Mouse (Mus musculus): ENCODE results near the gene Zfand3. TPM values are rescaled to one million over a fixed set of nuclear protein-coding genes. Genes with fewer than 3 reads are reported as not detected.

The Zfand3 gene
- total and polyA plus RNA-seq, 3 experiments: 23.2 to 44.0 (median 23.5) TPM

DNA sequence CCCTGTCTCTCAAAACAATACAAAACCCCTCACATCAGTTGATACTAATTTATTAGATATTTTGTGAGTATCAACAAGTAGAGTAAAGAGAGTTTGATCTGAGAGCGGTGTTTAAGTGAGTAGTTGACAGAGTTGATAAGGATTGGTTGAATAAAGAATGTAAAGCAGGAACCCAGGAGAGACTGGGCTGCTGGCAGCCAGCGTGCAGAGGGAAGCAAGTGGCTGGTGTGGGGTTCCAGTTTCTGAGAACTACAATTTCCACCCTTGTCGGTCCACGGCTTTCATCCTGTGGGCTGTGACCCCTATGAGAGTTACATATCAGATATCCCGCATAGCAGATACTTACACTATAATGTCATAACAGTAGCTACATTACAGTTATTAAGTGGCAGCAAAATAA lies 158.4 kb downstream of the Zfand3 start:
- TF ChIP-seq NELFE (IDR thresholded peaks at IDR 0.05; ENCODE audit: low read depth, low read length) (no peak), ZNF384 (IDR thresholded peaks at IDR 0.05; ENCODE audit: low read depth, low read length) (no peak), MAZ (IDR thresholded peaks at IDR 0.05; ENCODE audit: low read depth, low read length) (no peak), RCOR1 (conservative IDR thresholded peaks at IDR 0.05; ENCODE audit: low read depth, low read length) (no peak), POLR2A (IDR thresholded peaks at IDR 0.05; ENCODE audit: low read depth, low read length) (no peak), HCFC1 (IDR thresholded peaks at IDR 0.05; ENCODE audit: low read depth, low read length) (no peak), BHLHE40 (IDR thresholded peaks at IDR 0.05; ENCODE audit: low read depth, low read length) (no peak), TBP (conservative IDR thresholded peaks at IDR 0.05; ENCODE audit: low read depth, low read length) (no peak)
- H3K79me2 ChIP-seq (replicated peaks; ENCODE audit: control insufficient read depth, extremely low read depth, insufficient read depth, poor library complexity, severe bottlenecking): no peaks in the 10 kb centered on the region; the same call in 1 of the 2 replicates
- dilution Hi-C loops (cut with MboI; ENCODE audit: extremely low pct_ligation_motif_present, extremely low pct_unique_long_range_greater_than_20kb, low sequenced_read_pairs): no loop called here
- in situ Hi-C loops (cut with MboI; ENCODE audit: low pct_ligation_motif_present, low pct_unique_long_range_greater_than_20kb, low sequenced_read_pairs): no loop called here
- H3K27me3 ChIP-seq (replicated peaks): no peaks in the 10 kb centered on the region
- no peaks in the 10 kb centered on the region for H3K9me3 ChIP-seq (replicated peaks; ENCODE audit: low read length)
- H3K27ac ChIP-seq (ENCODE audit: insufficient read depth, low read depth): no peak overlapping the region
- H3K4me1 ChIP-seq (ENCODE audit: control insufficient read depth in 1 of 2, insufficient read depth in 2 of 2): no peaks in the 10 kb centered on the region
- no peak overlapping the region for H3K9ac ChIP-seq (ENCODE audit: insufficient read depth, low read depth)
- no peak for DNase-seq (ENCODE audit: extremely low read depth)
- no peak overlapping the region for H3K4me2 ChIP-seq (ENCODE audit: insufficient read depth, low read depth, poor library complexity, severe bottlenecking)
- peaks cover 0 to 22% of the 10 kb centered on the region in 2 experiments for H3K36me3 ChIP-seq (replicated peaks in 1 of 2; ENCODE audit: control insufficient read depth in 1 of 2, insufficient read depth in 1 of 2, low read length in 1 of 2)
- H3K4me3 ChIP-seq (replicated peaks in 1 of 3; ENCODE audit: low read depth in 2 of 3, low read length in 2 of 3, poor library complexity in 1 of 3): no peak overlapping the region

- H3K4me1 ChIP-seq (ENCODE audit: control insufficient read depth in 1 of 2, insufficient read depth in 2 of 2): no peaks in the 10 kb centered on the region
- dilution Hi-C loops (cut with MboI; ENCODE audit: extremely low pct_ligation_motif_present, extremely low pct_unique_long_range_greater_than_20kb, low sequenced_read_pairs): no loop called here
These were observed 159.3 kb downstream of the Zfand3 start for GRCm38 (mm10) chr17:30163793-30164192.

DNA sequence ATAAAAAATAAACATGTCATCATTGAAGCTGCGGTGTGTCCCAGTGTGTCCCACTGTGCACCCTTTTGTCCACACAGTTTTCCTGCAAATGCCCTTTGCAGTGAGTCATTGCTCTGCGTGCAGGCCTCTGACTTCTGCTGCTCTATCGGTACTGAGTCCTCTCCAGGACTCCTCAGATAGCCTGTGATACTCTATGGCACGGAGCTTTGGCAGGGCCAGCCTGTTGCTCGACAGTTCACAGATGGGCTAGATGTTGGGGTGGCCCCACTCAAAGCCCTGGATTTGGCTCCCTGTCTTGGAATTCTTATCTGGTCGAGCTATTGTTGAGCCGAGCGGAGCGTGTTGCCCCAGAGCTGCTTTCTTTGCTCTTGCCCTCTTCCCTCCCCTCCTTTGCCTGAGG lies 160.3 kb downstream of the Zfand3 start:
- Histone ChIP-seq H3K4me1 (ENCODE audit: control insufficient read depth in 1 of 2, insufficient read depth in 2 of 2) (no peaks in the 10 kb centered on the region), H3K4me3 (replicated peaks in 1 of 3; ENCODE audit: low read depth in 2 of 3, low read length in 2 of 3, poor library complexity in 1 of 3) (no peak overlapping the region), H3K9ac (ENCODE audit: insufficient read depth, low read depth) (no peak overlapping the region), H3K9me3 (replicated peaks; ENCODE audit: low read length) (no peaks in the 10 kb centered on the region), H3K79me2 (replicated peaks; ENCODE audit: control insufficient read depth, extremely low read depth, insufficient read depth, poor library complexity, severe bottlenecking) (no peaks in the 10 kb centered on the region), H3K27ac (ENCODE audit: insufficient read depth, low read depth) (no peak overlapping the region), H3K4me2 (ENCODE audit: insufficient read depth, low read depth, poor library complexity, severe bottlenecking) (no peak overlapping the region), H3K27me3 (replicated peaks) (no peaks in the 10 kb centered on the region), H3K36me3 (replicated peaks in 1 of 2; ENCODE audit: control insufficient read depth in 1 of 2, insufficient read depth in 1 of 2, low read length in 1 of 2) (peaks cover 0 to 21% of the 10 kb centered on the region in 2 experiments)
- DNase-seq (ENCODE audit: extremely low read depth): no peak
- dilution Hi-C loops (cut with MboI; ENCODE audit: extremely low pct_ligation_motif_present, extremely low pct_unique_long_range_greater_than_20kb, low sequenced_read_pairs): no loop called here
- in situ Hi-C loops (cut with MboI; ENCODE audit: low pct_ligation_motif_present, low pct_unique_long_range_greater_than_20kb, low sequenced_read_pairs): no loop called here
- no peak for TF ChIP-seq NELFE (IDR thresholded peaks at IDR 0.05; ENCODE audit: low read depth, low read length)
- TF ChIP-seq ZMIZ1 (IDR thresholded peaks at IDR 0.05; ENCODE audit: low read depth, low read length): no peak
- TF ChIP-seq ZNF384 (IDR thresholded peaks at IDR 0.05; ENCODE audit: low read depth, low read length): no peak
- no peak for TF ChIP-seq MAX (IDR thresholded peaks at IDR 0.05; ENCODE audit: low read length)
- TF ChIP-seq POLR2AphosphoS2 (IDR thresholded peaks at IDR 0.05; ENCODE audit: low read depth, low read length): no peak
- no peak for TF ChIP-seq MXI1 (IDR thresholded peaks at IDR 0.05; ENCODE audit: low read depth, low read length)
- no peak for TF ChIP-seq EP300 (IDR thresholded peaks at IDR 0.05; ENCODE audit: low read length)
- TF ChIP-seq USF2 (conservative IDR thresholded peaks at IDR 0.05; ENCODE audit: low read depth, low read length): no peak
- no peak for TF ChIP-seq CHD1 (IDR thresholded peaks at IDR 0.05; ENCODE audit: low read depth, low read length)
- no peak for TF ChIP-seq ELF1 (IDR thresholded peaks at IDR 0.05; ENCODE audit: low read depth, low read length)
- no peak for TF ChIP-seq POLR2A (IDR thresholded peaks at IDR 0.05; ENCODE audit: low read depth, low read length)
- no peak for TF ChIP-seq JUND (conservative IDR thresholded peaks at IDR 0.05; ENCODE audit: low read depth, low read length)
- TF ChIP-seq KAT2A (IDR thresholded peaks at IDR 0.05; ENCODE audit: insufficient replicate concordance, low read length): no peak
- no peak for TF ChIP-seq NRF1 (IDR thresholded peaks at IDR 0.05; ENCODE audit: low read depth, low read length)
- TF ChIP-seq GABPA (IDR thresholded peaks at IDR 0.05; ENCODE audit: insufficient replicate concordance, low read depth, low read length): no peak
- no peak for TF ChIP-seq JUN (IDR thresholded peaks at IDR 0.05; ENCODE audit: insufficient read depth, low read depth, low read length)
- no peak for TF ChIP-seq IRF4 (IDR thresholded peaks at IDR 0.05; ENCODE audit: low read depth, low read length)

More at GRCm38 (mm10) chr17:30163793-30164192, 159.3 kb downstream of the Zfand3 start:
- no peak overlapping the region for H3K9ac ChIP-seq (ENCODE audit: insufficient read depth, low read depth)
- no peaks in the 10 kb centered on the region for H3K79me2 ChIP-seq (replicated peaks; ENCODE audit: control insufficient read depth, extremely low read depth, insufficient read depth, poor library complexity, severe bottlenecking)
- H3K36me3 ChIP-seq (replicated peaks in 1 of 2; ENCODE audit: control insufficient read depth in 1 of 2, insufficient read depth in 1 of 2, low read length in 1 of 2): peaks cover 0 to 19% of the 10 kb centered on the region in 2 experiments
- H3K9me3 ChIP-seq (replicated peaks; ENCODE audit: low read length): no peaks in the 10 kb centered on the region
- no peak for DNase-seq (ENCODE audit: extremely low read depth)
- no peak overlapping the region for H3K4me3 ChIP-seq (replicated peaks in 1 of 3; ENCODE audit: low read depth in 2 of 3, low read length in 2 of 3, poor library complexity in 1 of 3)
- no peak overlapping the region for H3K4me2 ChIP-seq (ENCODE audit: insufficient read depth, low read depth, poor library complexity, severe bottlenecking)
- in situ Hi-C loops (cut with MboI; ENCODE audit: low pct_ligation_motif_present, low pct_unique_long_range_greater_than_20kb, low sequenced_read_pairs): no loop called here
- no peak for TF ChIP-seq EP300 (IDR thresholded peaks at IDR 0.05; ENCODE audit: low read length)
- no peak for TF ChIP-seq POLR2AphosphoS2 (IDR thresholded peaks at IDR 0.05; ENCODE audit: low read depth, low read length)
- TF ChIP-seq ZNF384 (IDR thresholded peaks at IDR 0.05; ENCODE audit: low read depth, low read length): no peak
- no peak for TF ChIP-seq TBP (conservative IDR thresholded peaks at IDR 0.05; ENCODE audit: low read depth, low read length)
- TF ChIP-seq USF1 (IDR thresholded peaks at IDR 0.05; ENCODE audit: low read depth, low read length): no peak
- TF ChIP-seq MXI1 (IDR thresholded peaks at IDR 0.05; ENCODE audit: low read depth, low read length): no peak
- TF ChIP-seq MYC (IDR thresholded peaks at IDR 0.05; ENCODE audit: low read depth, low read length): no peak
- TF ChIP-seq E2F4 (IDR thresholded peaks at IDR 0.05; ENCODE audit: insufficient replicate concordance, low read depth, low read length): no peak
- no peak for TF ChIP-seq POLR2A (IDR thresholded peaks at IDR 0.05; ENCODE audit: low read depth, low read length)
- no peak for TF ChIP-seq KAT2A (IDR thresholded peaks at IDR 0.05; ENCODE audit: insufficient replicate concordance, low read length)
- TF ChIP-seq NELFE (IDR thresholded peaks at IDR 0.05; ENCODE audit: low read depth, low read length): no peak
- no peak for TF ChIP-seq MEF2A (IDR thresholded peaks at IDR 0.05; ENCODE audit: borderline replicate concordance, low read depth, low read length)
- TF ChIP-seq RCOR1 (conservative IDR thresholded peaks at IDR 0.05; ENCODE audit: low read depth, low read length): no peak
- H3K27ac ChIP-seq (ENCODE audit: insufficient read depth, low read depth): no peak overlapping the region
- no peaks in the 10 kb centered on the region for H3K27me3 ChIP-seq (replicated peaks)
